Mouse (Mus musculus): Measurements from ENCODE around the gene Prdm4. TPM values are rescaled to one million over a fixed set of nuclear protein-coding genes. Genes with fewer than 3 reads are reported as not detected.

The Prdm4 gene
- polyA plus RNA-seq, 1 experiment from 2014 or later = 21.5 TPM

Other genes with a start within 250 kb of the Prdm4 start
- gene Pwp1, start 87.6 kb downstream of the Prdm4 start, polyA plus RNA-seq (2016; fragmentation: Nextera tagmentation; extraction: Ambion mirVana) = 64.8 and 83.7 TPM in 2 replicates
- gene Ascl4, start 10.5 kb upstream of the Prdm4 start, polyA plus RNA-seq (2016; fragmentation: Nextera tagmentation; extraction: Ambion mirVana) = 0.34 TPM in 1 of 2 replicates, not detected in the other
- gene Rtcb, start 40.7 kb upstream of the Prdm4 start, polyA plus RNA-seq (2016; fragmentation: Nextera tagmentation; extraction: Ambion mirVana) = 155 and 179 TPM in 2 replicates
- gene Bpifc, start 94.8 kb upstream of the Prdm4 start, polyA plus RNA-seq (2016; fragmentation: Nextera tagmentation; extraction: Ambion mirVana) = 0.13 TPM in 1 of 2 replicates, not detected in the other
- gene Fbxo7, start 104.8 kb upstream of the Prdm4 start, polyA plus RNA-seq (2016; fragmentation: Nextera tagmentation; extraction: Ambion mirVana) = 22.5 and 28.1 TPM in 2 replicates

Data from heart, embryonic 10.5 days (tissue).